Mouse (Mus musculus) cortical plate, adult 2 months (tissue): ENCODE data around the gene Pramef8. TPM values are rescaled to one million over a fixed set of nuclear protein-coding genes. Genes with fewer than 3 reads are reported as not detected.
"Not testable (repeated sequence)": the region's sequence is repeated elsewhere in the genome, so short reads cannot be mapped to it uniquely, and the experiment has no call there.

ENCODE experiments used
- H3K27ac ChIP-seq: fragments of 200-500 bp; 2 replicates; pipeline ENCODE4 v1.5.1; 2012; ENCODE audit warnings: low read length, control low read depth, inconsistent platforms; ENCODE audit not compliant: insufficient read depth
- H3K4me1 ChIP-seq: fragments of 200-500 bp; 2 replicates; pipeline ENCODE4 v1.6.1; 2011; ENCODE audit warnings: low read length; ENCODE audit not compliant: control insufficient read depth, insufficient read depth
- H3K4me3 ChIP-seq: fragments of 200-500 bp; 2 replicates; pipeline ENCODE4 v1.5.1; 2011; ENCODE audit warnings: mild to moderate bottlenecking, low read length, control low read depth; ENCODE audit not compliant: insufficient read depth
- CTCF ChIP-seq: fragments of 200-500 bp; IDR thresholded peaks from 2 replicates; pipeline ENCODE4 v1.5.1; 2011; ENCODE audit warnings: mild to moderate bottlenecking, control low read depth, low read length; ENCODE audit not compliant: insufficient read depth; ENCODE audit errors: extremely low read depth
- POLR2A ChIP-seq: fragments of 200-500 bp; IDR thresholded peaks from 2 replicates; pipeline ENCODE4 v1.6.1; 2011; ENCODE audit warnings: mild to moderate bottlenecking, low read length, control low read depth; ENCODE audit not compliant: insufficient read depth; ENCODE audit errors: extremely low read depth
- polyA plus RNA-seq: library from polyadenylated mRNA; depleted of rRNA; stranded (reverse); fragments of >200 nt; gene quantifications from 2 replicates; pipeline ENCODE4 v1.2.3, GENCODE M21; 2012; rRNA removed

Gene Pramef8
- polyA plus RNA-seq, 1 experiment: 8.1 TPM

- TF ChIP-seq CTCF (no peak), POLR2A (no peak)
- H3K4me3 ChIP-seq: peak overlapping the region; percentile 73; the same call in 1 of the 2 replicates
- H3K27ac ChIP-seq: no peak overlapping the region
- H3K4me1 ChIP-seq: no peaks in the 10 kb centered on the region
Observed at GRCm38 (mm10) chr4:143411566-143412218, 534 bp upstream of the Pramef8 start.

DNA sequence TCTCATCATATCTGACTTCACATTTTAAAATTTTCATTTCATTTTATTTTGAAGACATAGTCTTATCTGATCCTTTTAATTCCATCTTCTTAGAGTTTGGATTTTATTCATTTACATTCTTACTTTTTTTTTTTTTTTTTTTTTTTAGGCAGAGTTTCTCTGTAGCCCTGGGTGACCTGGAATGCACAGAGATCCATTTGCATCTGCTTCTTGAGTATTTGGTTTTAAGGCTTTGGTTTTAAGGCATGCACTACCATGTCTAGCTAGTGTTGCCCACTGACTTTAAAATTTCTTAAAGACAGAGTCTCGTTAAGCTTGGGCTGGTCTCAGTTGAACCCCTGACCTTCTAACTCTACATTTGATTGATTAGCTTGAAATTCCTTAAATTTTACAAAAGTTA is 1.4 kb downstream of the Pramef8 start:
- Histone ChIP-seq H3K27ac (no peak overlapping the region), H3K4me3 (no peak overlapping the region; the same call in 1 of the 2 replicates), H3K4me1 (no peaks in the 10 kb centered on the region)
- TF ChIP-seq CTCF: no peak
- TF ChIP-seq POLR2A: no peak

- TF ChIP-seq CTCF (no peak), POLR2A (no peak)
- Histone ChIP-seq H3K4me1 (no peaks in the 10 kb centered on the region), H3K4me3 (no peak overlapping the region), H3K27ac (no peak overlapping the region)
Observed at GRCm38 (mm10) chr4:143414121-143414520, 1.9 kb downstream of the Pramef8 start.

- not testable (repeated sequence) for H3K4me1 ChIP-seq, H3K4me3 ChIP-seq, H3K27ac ChIP-seq
Observed at GRCm38 (mm10) chr4:143426770-143427169, 14.5 kb downstream of the Pramef8 start.

- TF ChIP-seq CTCF (no peak), POLR2A (no peak)
Observed at GRCm38 (mm10) chr4:143450224-143450623, 38.0 kb downstream of the Pramef8 start, which contains the start of gene Oog4. Gene Oog4, minus strand, starts transcription at chr4:143450324.

More at GRCm38 (mm10) chr4:143450224-143450623, 38.0 kb downstream of the Pramef8 start, which contains the start of gene Oog4:
- Histone ChIP-seq H3K27ac (no peak within 1 kb of the TSS), H3K4me1 (no peaks in the 10 kb centered on the region), H3K4me3 (no peak within 1 kb of the TSS)

Other genes starting within 250 kb of the Pramef8 start
- gene Prdm2, start 199.4 kb upstream of the Pramef8 start, polyA plus RNA-seq: 17.2 and 18.4 TPM in 2 replicates
- gene Pdpn, start 112.9 kb upstream of the Pramef8 start, polyA plus RNA-seq: 11.8 and 11.9 TPM in 2 replicates
- gene Lrrc38, start 62.7 kb upstream of the Pramef8 start, polyA plus RNA-seq: 2.3 and 3.0 TPM in 2 replicates
- 0.06 TPM in 2 replicates for gene Pramel1, start 18.0 kb upstream of the Pramef8 start, polyA plus RNA-seq
- gene Oog4, start 37.9 kb downstream of the Pramef8 start, polyA plus RNA-seq: not detected in 2 replicates
- not detected in 2 replicates for gene Gm13043, start 98.9 kb downstream of the Pramef8 start, polyA plus RNA-seq
- gene Gm13040, start 123.5 kb downstream of the Pramef8 start, polyA plus RNA-seq: not detected in 2 replicates
- not detected in 2 replicates for gene BC080695, start 139.3 kb downstream of the Pramef8 start, polyA plus RNA-seq
- gene Gm13057, start 139.3 kb downstream of the Pramef8 start, polyA plus RNA-seq: not detected in 2 replicates
- gene Gm13083, start 202.6 kb downstream of the Pramef8 start, polyA plus RNA-seq: not detected in 2 replicates
- not detected in 2 replicates for gene Gm13088, start 244.8 kb downstream of the Pramef8 start, polyA plus RNA-seq